In genomic region chr13:48665656-48666597, GRCm38 (mm10) we compare ENCODE assay signal across 11 mouse cellular contexts. TPM values are rescaled to one million over a fixed set of nuclear protein-coding genes. Genes with fewer than 3 reads are reported as not detected.
DNase-seq lines count a peak whose midpoint lies in the region; ATAC-seq and TF ChIP-seq lines count a peak whose summit lies in the region.
"Had no signal": no experiment of that assay in that cellular context is flagged by ENCODE, and none has a peak within 500 bp of the region (broad histone marks: within the 10 kb centered on the region; RNA-seq: fewer than 3 reads in every experiment).

No protein-coding gene starts in this region.

- H3K4me1 ChIP-seq in heart, embryonic 14.5 days (ENCODE audit: control insufficient read depth in 2 of 2, insufficient read depth in 2 of 2, low read length in 2 of 2), result peaks cover 3 to 23% of the 10 kb centered on the region in 2 experiments; a peak in 3 of 4 replicates
- H3K4me1 ChIP-seq in midbrain, embryonic 13.5 days (replicated peaks), result peaks cover 32% of the 10 kb centered on the region
- H3K4me1 ChIP-seq in midbrain, embryonic 14.5 days (ENCODE audit: control insufficient read depth, insufficient read depth, low read length), result peaks cover 9% of the 10 kb centered on the region; the same call in 1 of the 2 replicates
- H3K4me1 ChIP-seq in forebrain, postnatal 0 days (ENCODE audit: insufficient read depth), result no peaks in the 10 kb centered on the region

- ATAC-seq in heart, embryonic 14.5 days (ENCODE audit: insufficient number of reproducible peaks, insufficient read depth, low FRiP score, low read depth), result no peak
- ATAC-seq in midbrain, embryonic 13.5 days, result no peak
- ATAC-seq in midbrain, embryonic 14.5 days (ENCODE audit: low FRiP score, low TSS enrichment), result no peak
- ATAC-seq in forebrain, postnatal 0 days, result no peak
- no peak for ATAC-seq in frontal cortex, adult (ENCODE audit: low TSS enrichment)

- H3K9me3 ChIP-seq in heart, embryonic 14.5 days (ENCODE audit: control insufficient read depth, low read length), result no peaks in the 10 kb centered on the region
- H3K9me3 ChIP-seq in midbrain, embryonic 13.5 days, result no peaks in the 10 kb centered on the region
- no peaks in the 10 kb centered on the region for H3K9me3 ChIP-seq in midbrain, embryonic 14.5 days (ENCODE audit: control insufficient read depth, low read length)
- no peaks in the 10 kb centered on the region for H3K9me3 ChIP-seq in forebrain, postnatal 0 days (ENCODE audit: low read length)

- H3K9ac ChIP-seq in heart, embryonic 14.5 days (ENCODE audit: low read length), result no peak overlapping the region
- H3K9ac ChIP-seq in midbrain, embryonic 13.5 days (replicated peaks), result no peak overlapping the region
- no peak overlapping the region for H3K9ac ChIP-seq in midbrain, embryonic 14.5 days (replicated peaks; ENCODE audit: low read length)
- H3K9ac ChIP-seq in forebrain, postnatal 0 days, result no peak overlapping the region

- H3K4me2 ChIP-seq in heart, embryonic 14.5 days (ENCODE audit: low read length), result peak overlapping the region; percentile 11; the same call in 1 of the 2 replicates
- 0 out of 2 replicates have a peak overlapping the region, but pooled peaks have one; percentile 19 for H3K4me2 ChIP-seq in midbrain, embryonic 13.5 days (replicated peaks)
- no peak overlapping the region for H3K4me2 ChIP-seq in midbrain, embryonic 14.5 days (ENCODE audit: low read length)
- H3K4me2 ChIP-seq in forebrain, postnatal 0 days (ENCODE audit: low read depth), result no peak overlapping the region

- no peak for DNase-seq in heart, postnatal 4 days
- DNase-seq in midbrain, embryonic 14.5 days, result no peak
- DNase-seq in forebrain, postnatal 0 days, result peak; percentile 26
- no peak for DNase-seq in thymus, postnatal 0 days (ENCODE audit: low spot score)
- no peak for DNase-seq in left cerebral cortex, adult 11 months (ENCODE audit: low spot score)
- DNase-seq: cerebellum, postnatal 14 days; thymus, postnatal 14 days had no signal

- peaks cover 99% of the 10 kb centered on the region for H3K27me3 ChIP-seq in heart, embryonic 14.5 days (ENCODE audit: control insufficient read depth, insufficient read depth, low read length)
- peaks cover 100% of the 10 kb centered on the region for H3K27me3 ChIP-seq in midbrain, embryonic 13.5 days
- H3K27me3 ChIP-seq in midbrain, embryonic 14.5 days (ENCODE audit: control insufficient read depth, insufficient read depth, low read length), result peaks cover 92% of the 10 kb centered on the region
- H3K27me3 ChIP-seq in forebrain, postnatal 0 days (ENCODE audit: insufficient read depth, low read length), result peaks cover 77% of the 10 kb centered on the region

- peak overlapping the region in 1 of 2 experiments; percentile 4; a peak in 1 of 4 replicates for H3K4me3 ChIP-seq in heart, embryonic 14.5 days (ENCODE audit: control insufficient read depth in 1 of 2, insufficient read depth in 1 of 2, low read depth in 1 of 2, low read length in 2 of 2)
- H3K4me3 ChIP-seq in midbrain, embryonic 13.5 days (replicated peaks), result 0 out of 2 replicates have a peak overlapping the region, but pooled peaks have one; percentile 6
- no peak overlapping the region for H3K4me3 ChIP-seq in midbrain, embryonic 14.5 days (replicated peaks; ENCODE audit: low read depth, low read length)
- no peak overlapping the region for H3K4me3 ChIP-seq in forebrain, postnatal 0 days (ENCODE audit: low read depth, low read length)

- no peak for TF ChIP-seq CTCF in forebrain, postnatal 0 days (IDR thresholded peaks at IDR 0.05; ENCODE audit: low read depth)

- 3% methylated on average over 58 of the region's 58 CpGs for WGBS in heart, embryonic 14.5 days
- under 1% methylated on average over 58 of the region's 58 CpGs for WGBS in midbrain, embryonic 13.5 days
- WGBS in midbrain, embryonic 14.5 days, result under 1% methylated on average over 58 of the region's 58 CpGs
- WGBS in forebrain, postnatal 0 days, result 4% methylated on average over 58 of the region's 58 CpGs

- H3K36me3 ChIP-seq in heart, embryonic 14.5 days (ENCODE audit: control insufficient read depth, insufficient read depth, low read length), result no peaks in the 10 kb centered on the region
- H3K36me3 ChIP-seq in midbrain, embryonic 13.5 days, result no peaks in the 10 kb centered on the region
- H3K36me3 ChIP-seq in midbrain, embryonic 14.5 days (ENCODE audit: control insufficient read depth, insufficient read depth, low read length), result no peaks in the 10 kb centered on the region
- no peaks in the 10 kb centered on the region for H3K36me3 ChIP-seq in forebrain, postnatal 0 days (ENCODE audit: insufficient read depth)

- H3K27ac ChIP-seq in heart, embryonic 14.5 days (replicated peaks in 1 of 2; ENCODE audit: control insufficient read depth in 1 of 2, insufficient read depth in 1 of 2, low read depth in 2 of 2, low read length in 2 of 2), result no peak overlapping the region
- H3K27ac ChIP-seq in midbrain, embryonic 13.5 days, result no peak overlapping the region
- no peak overlapping the region for H3K27ac ChIP-seq in midbrain, embryonic 14.5 days (replicated peaks; ENCODE audit: low read depth, low read length)
- no peak overlapping the region for H3K27ac ChIP-seq in forebrain, postnatal 0 days (ENCODE audit: low read depth, low read length)

RNA-seq across cellular contexts. Expression of gene Barx1, which starts 3.1 kb away (rescaled TPM):
- polyA plus RNA-seq in heart, embryonic 14.5 days (2014; fragmentation: Nextera tagmentation; extraction: Ambion mirVana), result 0.57 TPM in 1 of 2 replicates, not detected in the other
- not detected for total RNA-seq in heart, postnatal 4 days (2021)
- 0.15 TPM in 1 of 2 replicates, not detected in the other for polyA plus RNA-seq in midbrain, embryonic 13.5 days (2015; fragmentation: Nextera tagmentation; extraction: Ambion mirVana)
- polyA plus RNA-seq in midbrain, embryonic 14.5 days (2014; fragmentation: Nextera tagmentation; extraction: Ambion mirVana), result not detected in 2 replicates
- not detected in 2 replicates for total RNA-seq in forebrain, postnatal 0 days (2014; rRNA removed)
- not detected in 2 replicates for polyA plus RNA-seq in forebrain, postnatal 0 days (2015; fragmentation: Nextera tagmentation; extraction: Ambion mirVana)
- 0.30 and 0.38 TPM in 2 replicates for polyA plus RNA-seq in thymus, postnatal 0 days (2015; fragmentation: Nextera tagmentation; extraction: Ambion mirVana)
- total RNA-seq: layer of hippocampus, postnatal 36 days had no signal

RNA-seq across cellular contexts. Expression of gene Ptpdc1, which starts 40.5 kb away (rescaled TPM):
- 7.1 and 8.6 TPM in 2 replicates for polyA plus RNA-seq in heart, embryonic 14.5 days (2014; fragmentation: Nextera tagmentation; extraction: Ambion mirVana)
- total RNA-seq in heart, postnatal 4 days (2021), result 1 to 10 TPM; 8.2 to 8.9 TPM
- 16.1 and 16.5 TPM in 2 replicates for polyA plus RNA-seq in midbrain, embryonic 13.5 days (2015; fragmentation: Nextera tagmentation; extraction: Ambion mirVana)
- polyA plus RNA-seq in midbrain, embryonic 14.5 days (2014; fragmentation: Nextera tagmentation; extraction: Ambion mirVana), result 17.5 and 20.0 TPM in 2 replicates
- 19.5 and 36.4 TPM in 2 replicates for total RNA-seq in forebrain, postnatal 0 days (2014; rRNA removed)
- 8.5 and 12.4 TPM in 2 replicates for polyA plus RNA-seq in forebrain, postnatal 0 days (2015; fragmentation: Nextera tagmentation; extraction: Ambion mirVana)
- polyA plus RNA-seq in thymus, postnatal 0 days (2015; fragmentation: Nextera tagmentation; extraction: Ambion mirVana), result 1.4 and 1.9 TPM in 2 replicates

Comparison
In these comparisons a context has a peak if more than half of its experiments do, and no peak if none do; other contexts are left out.
1. H3K4me2 ChIP-seq: peak in heart, embryonic 14.5 days (single experiment) and midbrain, embryonic 13.5 days (single experiment); none in midbrain, embryonic 14.5 days (single experiment) and forebrain, postnatal 0 days (single experiment).